Mouse (Mus musculus): ENCODE results near the gene Ptpra. TPM values are rescaled to one million over a fixed set of nuclear protein-coding genes. Genes with fewer than 3 reads are reported as not detected.
"Not testable (repeated sequence)": the region's sequence is repeated elsewhere in the genome, so short reads cannot be mapped to it uniquely, and the experiment has no call there.

Gene Ptpra
- total RNA-seq, 2 experiments from 2014 or later = 327 to 330 TPM

DNA sequence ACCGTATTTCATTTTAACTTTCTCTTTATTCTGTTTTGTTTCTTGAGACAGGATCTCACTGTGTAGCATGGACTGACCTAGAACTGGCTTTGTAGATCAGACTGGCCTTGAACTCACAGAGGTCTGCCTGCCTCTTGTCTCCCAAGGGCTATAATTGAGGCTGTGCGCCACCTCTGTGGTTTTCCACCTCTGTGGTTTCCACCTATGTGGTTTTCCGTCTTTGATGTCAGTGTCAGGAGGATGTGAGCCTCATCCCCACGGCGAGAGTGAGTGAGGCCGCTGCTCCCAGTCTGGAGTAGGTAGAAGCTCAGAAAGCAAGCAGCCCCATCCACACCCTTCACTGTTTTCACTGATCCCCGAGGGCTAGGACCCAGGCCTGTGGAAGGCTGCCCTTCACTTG, 104.8 kb downstream of the Ptpra start:
- DNase-seq (ENCODE audit: low spot score in 2 of 2) = no peak

DNA sequence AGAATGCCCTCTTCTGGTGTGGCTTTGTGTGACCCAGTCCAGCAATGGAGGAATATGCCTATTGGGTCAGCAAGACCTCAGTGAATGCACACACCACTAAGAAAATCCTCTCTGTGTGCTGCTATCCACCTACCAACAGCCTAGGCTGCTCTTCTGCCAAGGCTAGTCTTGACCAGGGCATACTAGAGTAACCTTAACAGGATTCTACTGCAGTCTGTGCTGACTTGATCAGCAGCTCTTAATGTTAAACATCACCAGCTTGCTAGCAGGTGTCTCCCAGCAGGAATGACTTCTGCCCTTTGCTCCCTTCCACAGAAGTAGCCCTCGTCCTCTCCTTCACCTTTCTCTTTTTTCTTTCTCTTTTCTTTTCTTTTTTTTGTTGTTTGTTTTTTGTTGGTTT, 106.2 kb downstream of the Ptpra start:
- DNase-seq (ENCODE audit: low spot score in 2 of 2) = no peak

DNA sequence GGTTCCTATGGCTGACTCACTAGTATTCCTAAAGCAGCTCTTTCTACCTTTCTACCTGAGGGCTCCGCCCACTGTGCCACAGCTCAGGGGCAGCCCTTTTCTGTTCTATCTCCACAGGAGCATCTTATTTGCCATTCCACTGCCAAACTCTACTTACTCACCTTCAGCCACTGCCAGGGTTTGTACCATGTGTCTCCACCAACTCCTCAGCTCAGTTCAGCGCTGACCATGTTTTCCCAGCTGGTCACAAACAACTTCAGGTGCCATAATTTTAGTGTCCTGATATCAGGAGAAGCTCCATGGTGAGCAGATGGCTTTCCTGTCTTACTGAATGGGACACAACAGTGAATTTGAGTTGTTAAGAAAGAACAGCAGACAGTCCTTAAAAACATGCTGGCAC, 107.4 kb downstream of the Ptpra start:
- no peak for DNase-seq (ENCODE audit: low spot score in 2 of 2)

DNA sequence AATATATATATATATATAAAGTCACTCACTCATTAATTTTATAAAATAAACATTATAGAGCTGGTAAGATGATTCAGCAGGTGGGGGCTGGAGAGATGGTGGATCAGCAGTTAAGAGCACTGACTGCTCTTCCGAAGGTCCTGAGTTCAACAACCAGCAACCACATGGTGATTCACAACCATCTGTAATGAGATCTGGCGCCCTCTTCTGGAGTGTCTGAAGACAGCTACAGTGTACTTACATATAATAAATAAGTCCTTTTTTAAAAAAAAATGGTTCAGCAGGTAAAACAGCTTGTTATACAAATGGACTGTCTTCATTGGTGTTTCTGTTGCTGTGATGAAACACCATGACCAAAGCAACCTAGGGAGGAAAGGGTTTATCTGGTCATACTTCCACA, 107.9 kb downstream of the Ptpra start:
- DNase-seq (ENCODE audit: low spot score in 2 of 2) = no peak

DNA sequence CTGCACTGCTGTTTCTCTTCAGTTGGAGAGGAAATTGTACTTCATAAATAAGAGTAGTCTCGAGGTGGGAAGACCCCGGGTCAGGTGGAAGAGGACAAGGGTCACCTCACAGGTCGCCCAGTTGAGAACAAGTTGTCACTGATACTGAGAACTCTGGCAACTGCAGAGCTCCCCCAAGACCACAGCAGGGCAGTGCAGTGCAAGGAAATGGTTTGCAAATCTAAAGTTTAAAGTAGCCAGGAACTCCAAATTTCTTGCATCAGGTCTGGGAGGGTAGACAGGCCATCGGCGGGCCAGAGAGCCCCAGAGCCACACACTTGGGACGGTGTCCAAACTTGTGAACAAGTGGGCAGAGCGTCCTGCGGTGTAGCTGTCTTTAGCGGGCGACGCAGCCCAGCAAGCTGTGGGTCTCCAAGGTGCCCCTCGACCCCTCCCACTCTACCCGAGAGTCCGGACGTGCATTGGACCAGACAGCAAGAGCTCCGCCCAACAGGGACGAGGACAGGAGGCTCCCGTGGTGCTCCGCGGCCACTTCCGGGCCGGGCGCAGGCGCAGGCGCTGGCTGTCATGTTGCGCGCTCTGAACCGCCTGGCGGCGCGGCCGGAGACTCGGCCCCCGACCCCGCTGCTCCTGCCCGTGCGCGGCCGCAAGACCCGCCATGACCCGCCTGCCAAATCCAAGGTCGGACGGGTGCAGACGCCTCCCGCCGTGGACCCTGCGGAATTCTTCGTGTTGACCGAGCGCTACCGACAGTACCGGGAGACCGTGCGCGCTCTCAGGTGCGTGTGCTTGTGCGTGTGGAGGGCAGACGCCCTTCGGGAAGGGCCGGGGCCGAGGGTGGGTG, 113.4 kb downstream of the Ptpra start, which contains the start of gene Mrps26:
Gene Mrps26, plus strand, starts transcription at position 531 of the 844 bp plus-strand sequence.
- peak; percentile 91 to 95 for DNase-seq (ENCODE audit: low spot score in 2 of 2)

DNA sequence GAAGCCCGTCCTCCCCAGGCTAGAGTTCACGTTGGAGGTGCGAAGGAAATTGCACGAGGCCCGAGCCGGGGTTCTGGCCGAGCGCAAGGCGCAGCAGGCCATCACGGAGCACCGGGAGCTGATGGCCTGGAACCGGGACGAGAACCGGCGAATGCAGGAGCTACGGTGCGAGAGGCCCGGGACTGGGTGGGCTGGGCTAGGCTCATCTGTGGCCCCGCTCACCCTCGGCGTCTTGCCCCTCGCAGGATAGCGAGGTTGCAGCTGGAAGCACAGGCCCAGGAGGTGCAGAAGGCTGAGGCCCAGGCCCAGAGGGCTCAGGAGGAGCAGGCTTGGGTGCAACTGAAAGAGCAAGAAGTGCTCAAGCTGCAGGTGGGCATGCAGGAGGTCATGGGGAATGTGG, 114.0 kb downstream of the Ptpra start:
- no peak for DNase-seq (ENCODE audit: low spot score in 2 of 2)

DNA sequence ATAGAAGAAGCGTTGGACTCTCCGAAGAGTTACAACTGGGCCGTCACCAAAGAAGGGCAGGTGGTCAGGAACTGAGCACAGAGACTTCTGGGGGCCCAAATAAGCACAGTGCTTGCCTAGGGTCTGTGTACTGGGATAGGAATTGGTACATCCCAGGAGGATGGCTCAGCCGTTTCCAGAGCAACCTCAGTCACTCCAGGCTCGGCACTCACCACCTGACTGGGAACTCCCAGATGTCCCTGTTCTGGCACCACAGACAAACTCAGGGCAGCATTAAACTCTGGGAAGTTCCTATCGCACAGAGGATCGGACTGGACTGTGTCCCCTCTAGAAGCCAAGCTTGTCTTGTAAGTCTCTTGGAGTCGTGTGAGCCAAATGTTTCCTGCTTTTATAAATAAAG, 114.9 kb downstream of the Ptpra start:
- peak in 1 of 2 experiments; percentile 60 for DNase-seq (ENCODE audit: low spot score in 2 of 2)

DNA sequence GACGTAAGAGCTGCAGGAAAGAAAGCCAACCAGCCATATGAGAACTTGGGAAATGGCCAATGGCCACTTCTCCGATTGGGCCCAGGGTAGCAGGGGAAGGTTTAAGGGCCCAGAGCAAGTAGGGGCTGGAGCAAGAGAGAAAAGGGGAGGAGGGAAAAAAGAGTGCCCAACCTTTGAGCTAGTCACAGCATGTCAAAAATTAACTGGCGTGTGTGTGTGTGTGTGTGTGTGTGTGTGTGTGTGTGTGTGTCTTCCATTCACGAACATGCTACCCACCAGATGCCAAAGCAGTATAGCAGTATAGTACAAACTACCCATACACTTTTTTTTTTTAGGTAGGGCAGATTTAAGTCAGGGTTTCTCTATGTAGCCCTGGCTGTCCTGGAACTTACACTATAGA, 118.8 kb downstream of the Ptpra start:
- no peak for DNase-seq (ENCODE audit: low spot score in 2 of 2)

DNA sequence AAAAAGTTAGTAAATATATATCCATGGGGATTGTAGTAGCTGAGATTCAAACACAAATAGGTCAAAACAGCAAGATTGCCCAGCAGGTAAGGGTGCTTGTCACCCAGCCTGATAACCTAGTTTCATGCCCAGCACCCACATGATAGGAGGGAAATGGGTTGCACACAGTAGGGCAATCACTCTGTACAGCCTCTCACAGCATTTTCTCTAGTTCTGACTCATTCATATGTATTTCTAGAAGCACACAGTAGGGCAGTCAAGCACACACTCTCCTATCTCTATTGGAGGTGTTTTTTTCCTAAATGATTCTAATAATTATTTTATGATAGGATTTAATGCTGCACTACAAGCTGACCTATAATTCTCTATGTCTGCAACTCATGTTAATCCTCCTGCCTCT, 119.8 kb downstream of the Ptpra start:
- DNase-seq (ENCODE audit: low spot score in 2 of 2) = no peak

DNA sequence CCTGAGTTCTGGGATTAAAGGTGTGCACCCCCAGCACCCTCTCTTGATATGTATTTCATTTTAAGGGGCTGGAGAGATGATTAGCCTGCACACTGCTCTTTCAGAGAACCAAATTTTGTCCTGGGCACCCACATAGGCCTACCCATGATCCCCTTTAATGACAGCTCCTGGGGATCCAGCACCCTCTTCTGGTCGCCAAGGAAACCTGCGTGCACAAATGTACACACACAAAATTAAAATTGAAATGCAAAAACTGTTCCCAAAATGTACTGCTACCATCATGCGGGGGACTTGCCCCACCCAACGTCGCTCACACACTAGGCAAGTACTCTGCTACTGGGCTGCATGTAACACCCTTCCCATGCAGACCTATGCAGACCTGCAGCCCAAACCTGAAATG, 124.9 kb downstream of the Ptpra start:
- DNase-seq (ENCODE audit: low spot score in 2 of 2) = no peak

DNA sequence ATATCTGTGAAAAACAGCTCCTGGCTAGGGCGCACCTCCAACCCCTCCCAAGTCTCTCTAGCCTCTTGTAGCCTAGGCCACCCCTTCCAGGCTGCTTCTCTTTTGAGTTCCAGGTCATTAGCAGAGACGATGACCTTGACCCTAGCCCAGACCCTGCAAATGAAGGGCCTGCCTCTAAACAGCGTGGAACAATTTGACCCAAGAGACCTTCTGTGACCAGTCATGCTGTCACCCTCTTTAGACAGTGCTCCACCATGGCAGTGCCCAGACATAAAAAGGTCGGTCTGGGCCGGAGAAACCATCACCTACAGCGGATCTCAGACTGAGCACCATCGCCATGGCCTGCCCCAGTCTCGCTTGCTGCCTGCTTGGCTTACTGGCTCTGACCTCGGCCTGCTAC, 125.8 kb downstream of the Ptpra start, which contains the start of gene Oxt:
Gene Oxt, plus strand, starts transcription at position 301 of the 400 bp plus-strand sequence.
- DNase-seq (ENCODE audit: low spot score in 2 of 2) = no peak

DNA sequence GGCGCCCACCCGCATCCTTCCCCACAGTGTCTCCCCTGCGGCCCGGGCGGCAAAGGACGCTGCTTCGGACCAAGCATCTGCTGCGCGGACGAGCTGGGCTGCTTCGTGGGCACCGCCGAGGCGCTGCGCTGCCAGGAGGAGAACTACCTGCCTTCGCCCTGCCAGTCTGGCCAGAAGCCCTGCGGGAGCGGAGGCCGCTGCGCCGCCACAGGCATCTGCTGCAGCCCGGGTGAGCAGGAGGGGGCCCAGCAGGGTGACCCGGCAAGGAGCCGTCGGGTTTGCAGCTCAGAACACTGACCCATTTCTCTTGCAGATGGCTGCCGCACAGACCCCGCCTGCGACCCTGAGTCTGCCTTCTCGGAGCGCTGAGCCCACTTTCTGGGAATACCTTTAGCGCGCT, 126.5 kb downstream of the Ptpra start:
- DNase-seq (ENCODE audit: low spot score in 2 of 2) = not testable (repeated sequence)

DNA sequence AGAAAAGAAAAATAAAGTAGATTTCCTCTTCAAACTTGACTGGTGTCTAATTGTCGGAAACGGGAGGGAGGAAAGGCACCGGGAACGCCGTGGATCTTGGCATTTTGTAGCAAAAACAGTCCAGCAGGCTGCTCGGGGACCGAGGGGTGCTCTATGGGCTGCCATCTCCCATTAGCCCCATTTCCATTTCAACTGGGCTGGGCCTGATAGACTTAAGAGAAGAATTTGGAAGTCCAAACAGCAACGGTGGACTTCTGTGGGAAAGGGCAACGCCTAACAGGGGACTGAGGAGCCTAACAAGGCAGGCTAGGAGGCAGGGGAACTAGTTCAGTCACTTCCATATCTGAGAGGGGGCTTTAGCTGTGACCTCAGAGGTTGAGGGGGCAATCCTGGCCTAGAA, 126.9 kb downstream of the Ptpra start:
- DNase-seq (ENCODE audit: low spot score in 2 of 2) = no peak

DNA sequence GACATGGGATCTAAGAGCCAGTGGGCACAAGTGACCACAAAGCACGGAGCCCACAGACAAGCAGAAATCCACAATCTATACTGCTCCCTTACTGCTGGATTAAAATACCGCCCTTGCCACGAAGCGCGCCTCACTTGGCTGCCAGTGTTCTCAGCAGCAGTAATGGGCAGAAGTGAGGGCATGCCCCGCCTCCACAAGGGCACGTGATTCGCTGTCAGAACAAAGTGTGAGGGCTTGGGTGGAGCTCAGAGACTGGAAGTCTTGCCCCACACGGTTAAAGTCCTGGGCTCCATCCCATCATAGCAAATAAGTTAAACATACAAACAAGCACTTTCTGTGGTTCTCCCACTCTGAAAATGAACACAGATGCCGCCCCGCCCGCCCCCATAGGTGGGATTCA, 127.6 kb downstream of the Ptpra start:
- no peak for DNase-seq (ENCODE audit: low spot score in 2 of 2)

DNA sequence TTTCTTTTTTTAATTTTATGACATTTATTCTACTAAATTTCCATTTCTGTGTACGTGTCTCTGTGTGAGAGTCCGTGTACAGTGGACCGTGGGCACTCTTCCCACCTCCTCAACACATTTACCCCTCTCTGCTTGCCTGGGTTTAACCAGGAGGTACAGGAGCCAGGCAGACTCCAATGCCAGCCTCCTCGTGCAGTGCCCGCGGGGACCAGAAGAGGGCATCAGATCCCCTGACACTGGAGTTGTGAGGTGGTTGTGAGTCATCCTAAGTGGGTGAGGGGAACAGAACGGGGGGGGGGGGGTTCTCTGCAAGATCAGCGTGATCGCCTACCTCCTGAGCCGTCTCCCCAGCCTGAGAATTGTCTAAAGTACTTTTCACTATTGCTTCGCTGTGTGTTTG, 128.1 kb downstream of the Ptpra start:
- peak; percentile 69 to 81 for DNase-seq (ENCODE audit: low spot score in 2 of 2)

DNA sequence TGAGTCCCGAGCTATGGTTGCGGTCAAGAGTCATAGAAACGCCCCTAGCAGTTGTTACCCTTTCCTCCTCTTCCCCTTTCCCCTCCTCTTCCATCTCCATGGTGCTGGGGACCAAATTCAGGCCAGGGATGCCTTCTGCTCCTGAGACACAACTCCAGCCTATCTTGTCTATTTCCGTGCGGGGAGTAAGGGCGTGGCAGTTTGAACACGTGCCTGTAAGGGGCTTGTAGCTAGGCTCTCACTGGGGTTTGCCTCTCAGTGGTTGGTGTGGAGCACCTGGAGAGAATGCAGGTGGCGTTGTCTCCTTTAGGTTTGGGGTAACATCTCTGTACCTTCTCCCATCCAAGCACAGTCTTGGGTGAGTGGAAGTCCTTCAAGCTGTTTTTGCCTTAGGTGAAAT, 129.7 kb downstream of the Ptpra start:
- DNase-seq (ENCODE audit: low spot score in 2 of 2) = no peak

DNA sequence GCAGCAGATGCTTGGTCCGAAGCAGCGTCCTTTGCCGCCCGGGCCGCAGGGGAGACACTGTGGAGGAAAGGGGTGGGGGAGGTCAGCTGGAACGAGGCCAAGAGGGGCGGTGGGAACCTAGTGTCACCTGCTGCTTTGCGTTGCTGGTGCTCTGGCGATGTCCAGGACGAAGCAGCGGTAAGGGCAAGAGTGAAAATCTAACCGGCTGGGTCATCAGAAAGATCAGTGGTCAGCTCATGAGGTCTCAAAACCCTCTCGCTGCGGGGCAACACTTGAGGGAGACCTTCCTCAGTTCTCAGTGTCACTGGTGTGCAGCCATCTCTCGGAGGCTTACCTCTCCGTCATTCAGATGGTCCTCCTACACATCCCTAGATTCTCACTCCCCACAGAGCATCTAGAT, 131.1 kb downstream of the Ptpra start:
- no peak for DNase-seq (ENCODE audit: low spot score in 2 of 2)

DNA sequence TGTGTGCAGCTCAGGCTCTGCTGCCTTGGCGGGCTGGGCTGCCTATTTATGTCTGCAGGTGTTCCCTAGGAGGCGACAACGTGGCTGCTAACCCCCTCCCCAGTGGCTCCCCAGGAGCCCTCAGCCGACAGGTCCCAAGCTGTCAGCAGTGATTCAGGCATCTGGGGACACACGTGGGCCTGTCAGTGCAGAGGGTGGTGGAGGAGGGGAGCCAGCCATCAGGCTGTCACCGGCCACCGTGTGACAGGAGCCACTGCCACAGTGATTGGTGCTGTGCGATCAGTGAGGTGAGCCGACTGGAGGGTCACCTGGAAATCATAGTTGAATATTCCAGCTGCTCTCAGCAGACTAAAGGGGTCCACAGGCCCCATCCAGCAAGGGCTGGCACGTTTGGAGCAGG, 132.5 kb downstream of the Ptpra start, which contains the start of gene Avp:
Gene Avp, minus strand, starts transcription at position 3 of the 400 bp plus-strand sequence.
- DNase-seq (ENCODE audit: low spot score in 2 of 2) = no peak

DNA sequence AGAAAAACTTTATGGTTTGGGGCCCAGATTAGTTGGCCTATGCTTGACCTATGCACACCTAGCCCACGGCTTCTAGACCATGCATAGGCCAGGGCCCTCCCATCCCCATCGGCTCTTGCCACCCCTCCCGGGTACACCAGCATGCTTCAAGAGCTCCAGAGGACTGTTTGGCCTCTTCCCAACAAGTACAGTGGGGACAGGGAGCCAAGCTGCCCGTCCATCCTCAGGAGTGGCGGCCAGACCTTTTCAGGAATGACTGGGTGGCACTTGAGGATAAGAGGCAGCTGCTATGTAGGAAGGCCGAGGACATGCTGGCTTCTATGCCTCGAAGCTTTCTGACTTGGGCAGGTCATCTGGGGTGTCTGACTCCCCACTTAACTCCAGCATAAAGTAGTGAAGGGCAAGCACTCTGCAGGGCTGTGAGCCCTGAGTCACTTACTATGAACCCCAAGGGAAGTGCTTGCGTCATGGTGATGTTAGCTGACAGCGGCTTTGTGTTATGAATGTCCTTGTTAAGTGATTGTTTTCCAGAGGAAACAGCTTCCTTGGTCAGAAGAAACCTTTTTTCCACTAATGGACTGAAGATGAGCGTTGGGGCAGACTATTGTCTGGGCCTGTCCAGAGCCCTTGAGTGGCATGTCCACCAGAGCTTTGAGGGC, 134.0 kb downstream of the Ptpra start:
- no peak for DNase-seq (ENCODE audit: low spot score in 2 of 2)

DNA sequence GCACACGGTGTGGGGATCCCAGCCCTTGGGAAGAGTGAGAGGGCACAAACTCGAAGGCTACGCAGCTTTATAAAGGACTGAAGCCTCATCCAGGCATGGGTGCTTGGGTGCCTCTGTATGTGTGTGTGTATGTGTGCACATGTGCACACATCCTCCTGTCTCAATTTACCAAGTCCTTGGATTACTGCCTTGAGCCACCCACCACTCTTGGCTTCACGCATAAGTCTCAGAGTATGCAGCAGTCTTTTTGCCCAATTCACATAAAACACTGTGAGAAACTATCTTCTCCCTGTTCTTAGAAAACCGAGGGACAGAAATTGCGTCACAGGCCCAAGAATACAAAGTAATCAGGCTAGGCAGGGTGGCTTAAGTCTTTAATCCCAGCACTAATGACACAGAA, 135.9 kb downstream of the Ptpra start:
- peak in 1 of 2 experiments; percentile 37 for DNase-seq (ENCODE audit: low spot score in 2 of 2)

DNA sequence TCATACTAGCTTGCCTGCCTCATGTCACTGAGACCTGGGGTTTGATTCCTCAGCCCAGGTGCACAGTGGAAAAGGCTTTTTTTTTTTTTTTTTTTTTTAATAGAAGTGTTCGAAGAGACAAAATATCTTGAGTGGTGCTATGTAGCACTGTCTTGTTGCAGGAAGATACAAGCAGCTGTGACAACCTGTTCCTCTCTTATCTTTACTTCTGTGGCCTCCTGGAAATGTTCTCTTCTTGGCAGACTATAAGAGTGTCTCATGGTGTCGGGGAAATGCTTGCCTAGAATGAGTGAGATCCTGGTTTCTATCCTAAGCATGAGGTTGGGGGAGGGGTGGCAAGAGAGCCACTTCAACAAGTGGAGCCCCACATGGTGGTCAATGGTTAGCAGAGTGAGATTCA, 138.3 kb downstream of the Ptpra start:
- DNase-seq (ENCODE audit: low spot score in 2 of 2) = no peak

DNA sequence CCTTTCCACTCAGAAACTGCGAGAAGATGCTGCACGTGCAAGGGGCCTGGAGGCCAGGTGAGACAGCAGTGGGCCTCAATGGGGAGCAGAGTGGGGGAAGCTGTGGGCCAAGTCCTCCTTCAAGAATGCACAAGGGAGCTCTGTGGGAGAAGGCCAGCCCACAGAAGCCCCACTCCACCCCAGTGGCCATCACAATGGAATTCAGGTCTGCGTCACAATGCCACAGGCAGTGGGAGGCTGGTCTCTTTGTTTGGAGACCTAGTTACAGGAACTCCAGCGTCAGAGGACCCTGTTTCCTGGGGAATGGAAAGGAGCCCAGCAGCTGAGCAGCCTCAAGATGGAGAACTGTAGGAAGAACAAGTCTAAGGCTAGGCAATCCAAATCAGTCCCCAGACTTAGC, 139.1 kb downstream of the Ptpra start:
- DNase-seq (ENCODE audit: low spot score in 2 of 2) = no peak

DNA sequence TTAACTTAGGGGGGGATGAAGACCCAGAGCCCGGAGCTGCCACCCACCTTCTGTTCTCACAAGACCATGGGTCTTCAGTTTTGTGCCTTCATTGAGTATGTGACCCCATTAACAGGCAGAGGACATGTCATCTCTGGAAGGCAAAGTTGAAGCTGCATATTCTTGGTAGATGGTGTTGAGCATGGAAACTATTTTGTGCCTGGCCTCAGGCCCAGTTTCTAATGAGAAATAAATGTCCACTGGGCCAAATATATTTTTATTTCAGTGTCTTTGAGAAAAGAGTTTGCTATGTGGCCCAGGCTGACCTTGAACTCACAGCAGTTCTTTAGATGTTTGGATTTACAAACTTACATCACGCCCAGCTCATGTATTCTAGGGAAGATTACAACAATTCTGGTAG, 139.7 kb downstream of the Ptpra start:
- DNase-seq (ENCODE audit: low spot score in 2 of 2) = no peak
